Mouse (Mus musculus) olfactory bulb, adult 2 months (tissue): ENCODE data around the gene Tph2.

Experiments
- CTCF ChIP-seq: fragments of 200-500 bp; IDR thresholded peaks from 2 replicates; pipeline ENCODE4 v1.5.1; 2012; ENCODE audit warnings: low read depth, mild to moderate bottlenecking, low read length, moderate library complexity; ENCODE audit not compliant: insufficient read depth
- POLR2A ChIP-seq: fragments of 200-500 bp; IDR thresholded peaks from 2 replicates; pipeline ENCODE4 v1.6.1; 2012; ENCODE audit warnings: mild to moderate bottlenecking, low read depth, low read length, moderate library complexity; ENCODE audit not compliant: insufficient read depth

- TF ChIP-seq CTCF (no peak), POLR2A (no peak)
Observed at GRCm38 (mm10) chr10:115125550-115125949, 59.3 kb downstream of the Tph2 start.
